Mouse (Mus musculus) limb, embryonic 14.5 days (tissue): ENCODE results near the gene Dcaf10. TPM values are rescaled to one million over a fixed set of nuclear protein-coding genes. Genes with fewer than 3 reads are reported as not detected.

Experiments used
- ATAC-seq: fragments of 200-750 bp; cut with Nextera tagmentation; 2 replicates; pipeline ENCODE4 v1.8.0; 2017; ENCODE audit warnings: low read depth, moderate number of reproducible peaks, moderate TSS enrichment; ENCODE audit not compliant: low FRiP score
- DNase-seq: peaks from one replicate; pipeline ENCODE4 v3.0.0-alpha.2; 2015; ENCODE audit warnings: low spot score
- H3K27ac ChIP-seq: fragments of 300-500 bp; sonication (generic); replicated peaks from 2 replicates; pipeline ENCODE4 v1.5.1; 2014; ENCODE audit warnings: low read depth, mild to moderate bottlenecking, low read length, moderate library complexity, mixed read lengths
- H3K27me3 ChIP-seq: fragments of 300-500 bp; sonication (generic); 2 replicates; pipeline ENCODE4 v1.6.1; 2014; ENCODE audit warnings: low read length, mixed read lengths; ENCODE audit not compliant: control insufficient read depth, insufficient read depth
- H3K36me3 ChIP-seq: fragments of 300-500 bp; sonication (generic); 2 replicates; pipeline ENCODE4 v1.6.1; 2014; ENCODE audit warnings: mild to moderate bottlenecking, low read length, moderate library complexity, mixed read lengths; ENCODE audit not compliant: control insufficient read depth, insufficient read depth
- H3K4me1 ChIP-seq: fragments of 300-500 bp; sonication (generic); 2 replicates; pipeline ENCODE4 v1.6.1; 2014; ENCODE audit warnings: antibody characterized with exemption, low read length, mixed read lengths; ENCODE audit not compliant: control insufficient read depth, insufficient read depth
- H3K4me2 ChIP-seq: fragments of 300-500 bp; sonication (generic); replicated peaks from 2 replicates; pipeline ENCODE4 v1.6.1; 2014; ENCODE audit warnings: low read depth, mild to moderate bottlenecking, low read length, moderate library complexity; ENCODE audit not compliant: severe bottlenecking
- H3K4me3 ChIP-seq: fragments of 300-500 bp; sonication (generic); replicated peaks from 2 replicates; pipeline ENCODE4 v1.5.1; 2014; ENCODE audit warnings: low read length
- H3K9ac ChIP-seq: fragments of 300-500 bp; sonication (generic); 2 replicates; pipeline ENCODE4 v1.6.1; 2014; ENCODE audit warnings: mild to moderate bottlenecking, low read depth, low read length, moderate library complexity; ENCODE audit not compliant: severe bottlenecking
- H3K9me3 ChIP-seq: fragments of 300-500 bp; sonication (generic); 2 replicates; pipeline ENCODE4 v1.6.1; 2016; ENCODE audit warnings: low read length; ENCODE audit not compliant: control insufficient read depth
- POLR2A ChIP-seq: fragments of 200-500 bp; IDR thresholded peaks from 2 replicates; pipeline ENCODE4 v1.8.0; 2012; ENCODE audit warnings: inconsistent platforms, mild to moderate bottlenecking, moderate library complexity, borderline replicate concordance; ENCODE audit not compliant: insufficient read depth, insufficient read length; ENCODE audit errors: extremely low read depth
- WGBS: fragments of 180-500 bp; shearing (Covaris S2); extraction: QIAGEN DNeasy Blood & Tissue Kit; methylation state at CpG from one replicate; pipeline ENCODE4 v1.1.7; 2014; 5-methylcytosine and 5-hydroxymethylcytosine counted together
- polyA plus RNA-seq, 2 experiments: library from polyadenylated mRNA; depleted of rRNA in 1 of 2; stranded (reverse) in 1 of 2; unstranded in 1 of 2; fragments of >200 nt; fragmentation: Nextera tagmentation in 1 of 2; extraction: Ambion mirVana in 1 of 2; gene quantifications; 2 replicates each; pipeline versions ENCODE4 v1.2.1 to v1.2.3; 2012 to 2014

The Dcaf10 gene
- polyA plus RNA-seq, 2 experiments, result 17.6 to 19.0 TPM

- WGBS, result 55% methylated on average over 7 of the region's 7 CpGs
- Histone ChIP-seq H3K4me2 (no peak overlapping the region), H3K27ac (no peak overlapping the region), H3K4me1 (peaks cover 16% of the 10 kb centered on the region), H3K36me3 (peaks cover 37% of the 10 kb centered on the region), H3K27me3 (no peaks in the 10 kb centered on the region), H3K9me3 (no peaks in the 10 kb centered on the region), H3K9ac (no peak overlapping the region), H3K4me3 (no peak overlapping the region)
- ATAC-seq (no peak), DNase-seq (no peak)
- no peak for TF ChIP-seq POLR2A
Observed at GRCm38 (mm10) chr4:45405315-45405714, 63.4 kb downstream of the Dcaf10 start.

- no peak for TF ChIP-seq POLR2A
- H3K9me3 ChIP-seq, result no peaks in the 10 kb centered on the region
- no peak for ATAC-seq
- no peaks in the 10 kb centered on the region for H3K27me3 ChIP-seq
- H3K27ac ChIP-seq, result no peak overlapping the region
- H3K4me3 ChIP-seq, result 0 out of 2 replicates have a peak overlapping the region, but pooled peaks have one; percentile 93
- WGBS, result 86% methylated on average over 7 of the region's 7 CpGs
- H3K9ac ChIP-seq, result no peak overlapping the region
- H3K4me1 ChIP-seq, result peaks cover 16% of the 10 kb centered on the region
- no peak for DNase-seq
- peaks cover 29% of the 10 kb centered on the region for H3K36me3 ChIP-seq
- H3K4me2 ChIP-seq, result no peak overlapping the region
Observed at GRCm38 (mm10) chr4:45406397-45406796, 64.5 kb downstream of the Dcaf10 start.

- no peak for TF ChIP-seq POLR2A
- Histone ChIP-seq H3K9me3 (no peaks in the 10 kb centered on the region), H3K36me3 (peaks cover 23% of the 10 kb centered on the region), H3K4me1 (peaks cover 16% of the 10 kb centered on the region), H3K4me2 (peak overlapping the region; percentile 94), H3K9ac (peak overlapping the region; percentile 93), H3K4me3 (peak overlapping the region; percentile 93), H3K27ac (no peak overlapping the region), H3K27me3 (no peaks in the 10 kb centered on the region)
- DNase-seq (no peak), ATAC-seq (no peak)
- 47% methylated on average over 5 of the region's 5 CpGs for WGBS
Observed at GRCm38 (mm10) chr4:45407001-45407702, 65.3 kb downstream of the Dcaf10 start.

- H3K4me3 ChIP-seq, result peak overlapping the region; percentile 93
- WGBS, result 2% methylated on average over 19 of the region's 19 CpGs
- peaks cover 17% of the 10 kb centered on the region for H3K36me3 ChIP-seq
- ATAC-seq (no peak), DNase-seq (peak; percentile 14)
- no peaks in the 10 kb centered on the region for H3K27me3 ChIP-seq
- H3K27ac ChIP-seq, result peak overlapping the region; percentile 90; the same call in 1 of the 2 replicates
- TF ChIP-seq POLR2A, result no peak
- no peaks in the 10 kb centered on the region for H3K9me3 ChIP-seq
- H3K4me2 ChIP-seq, result peak overlapping the region; percentile 94
- peaks cover 16% of the 10 kb centered on the region for H3K4me1 ChIP-seq
- peak overlapping the region; percentile 93 for H3K9ac ChIP-seq
Observed at GRCm38 (mm10) chr4:45407703-45408334, 65.9 kb downstream of the Dcaf10 start.

- peaks cover 16% of the 10 kb centered on the region for H3K4me1 ChIP-seq
- peak within 1 kb of the TSS; percentile 93 for H3K4me3 ChIP-seq
- 0% methylated on average over 29 of the region's 67 CpGs for WGBS
- TF ChIP-seq POLR2A, result peak; percentile 96
- DNase-seq, result peak; percentile 95
- H3K27me3 ChIP-seq, result no peaks in the 10 kb centered on the region
- H3K4me2 ChIP-seq, result peak within 1 kb of the TSS; percentile 94
- H3K9me3 ChIP-seq, result no peaks in the 10 kb centered on the region
- H3K27ac ChIP-seq, result peak within 1 kb of the TSS; percentile 90
- H3K9ac ChIP-seq, result peak within 1 kb of the TSS; percentile 93
- peak; percentile 98 for ATAC-seq
- peaks cover 9% of the 10 kb centered on the region for H3K36me3 ChIP-seq
Observed at GRCm38 (mm10) chr4:45408427-45409132, 66.7 kb downstream of the Dcaf10 start, which contains the start of gene Slc25a51. TSS of gene Slc25a51 (minus strand) at chr4:45408766.
